Mouse (Mus musculus) hindbrain, embryonic 13.5 days (tissue): ENCODE data around the gene Mxra7. TPM values are rescaled to one million over a fixed set of nuclear protein-coding genes. Genes with fewer than 3 reads are reported as not detected.
"Not testable (repeated sequence)": the region's sequence is repeated elsewhere in the genome, so short reads cannot be mapped to it uniquely, and the experiment has no call there.

Experiments used
- ATAC-seq: fragments of 200-750 bp; cut with Nextera tagmentation; 2 replicates; pipeline ENCODE4 v1.8.0; 2017; ENCODE audit warnings: moderate TSS enrichment; ENCODE audit not compliant: low FRiP score
- H3K27ac ChIP-seq: fragments of 300-500 bp; sonication (generic); 2 replicates; pipeline ENCODE4 v1.5.1; 2015; ENCODE audit warnings: inconsistent platforms, mild to moderate bottlenecking, moderate library complexity
- H3K27me3 ChIP-seq: fragments of 300-500 bp; sonication (generic); 2 replicates; pipeline ENCODE4 v1.6.1; 2015; ENCODE audit warnings: mild to moderate bottlenecking, inconsistent platforms
- H3K36me3 ChIP-seq: fragments of 300-500 bp; sonication (generic); 2 replicates; pipeline ENCODE4 v1.6.1; 2015; ENCODE audit warnings: mild to moderate bottlenecking, inconsistent platforms
- H3K4me1 ChIP-seq: fragments of 300-500 bp; sonication (generic); replicated peaks from 2 replicates; pipeline ENCODE4 v1.6.1; 2015; ENCODE audit warnings: inconsistent platforms
- H3K4me2 ChIP-seq: fragments of 300-500 bp; sonication (generic); 2 replicates; pipeline ENCODE4 v1.6.1; 2015; ENCODE audit warnings: inconsistent platforms, mild to moderate bottlenecking, moderate library complexity
- H3K4me3 ChIP-seq: fragments of 300-500 bp; sonication (generic); 2 replicates; pipeline ENCODE4 v1.5.1; 2015; ENCODE audit warnings: mild to moderate bottlenecking, inconsistent platforms
- H3K9ac ChIP-seq: fragments of 300-500 bp; sonication (generic); 2 replicates; pipeline ENCODE4 v1.6.1; 2015; ENCODE audit warnings: mild to moderate bottlenecking, inconsistent platforms
- H3K9me3 ChIP-seq: fragments of 300-500 bp; sonication (generic); 2 replicates; pipeline ENCODE4 v1.6.1; 2016; ENCODE audit warnings: inconsistent platforms
- WGBS: fragments of 180-500 bp; shearing (Covaris S2); methylation state at CpG from one replicate; pipeline ENCODE4 v1.1.7; 2015; 5-methylcytosine and 5-hydroxymethylcytosine counted together
- polyA plus RNA-seq: library from polyadenylated mRNA; unstranded; fragments of >200 nt; fragmentation: Nextera tagmentation; extraction: Ambion mirVana; gene quantifications from 2 replicates; pipeline ENCODE4 v1.2.1, GENCODE M21; 2015

Gene Mxra7
- polyA plus RNA-seq, 1 experiment from 2014 or later: 67.2 TPM

- peak; percentile 75 for ATAC-seq
- peaks cover 39% of the 10 kb centered on the region for H3K36me3 ChIP-seq
- no peaks in the 10 kb centered on the region for H3K9me3 ChIP-seq
- peak overlapping the region; percentile 83 for H3K4me2 ChIP-seq
- H3K27ac ChIP-seq: peak overlapping the region; percentile 98
- under 1% methylated on average over 73 of the region's 73 CpGs for WGBS
- peak overlapping the region; percentile 91 for H3K9ac ChIP-seq
- no peaks in the 10 kb centered on the region for H3K27me3 ChIP-seq
- peaks cover 57% of the 10 kb centered on the region for H3K4me1 ChIP-seq
- H3K4me3 ChIP-seq: peak overlapping the region; percentile 81
Measured at GRCm38 (mm10) chr11:116842531-116843260, 14.8 kb upstream of the Mxra7 start.

GRCm38 (mm10) chr11:116840748-116841147 is 12.9 kb upstream of the Mxra7 start:
- ATAC-seq: no peak
- Histone ChIP-seq H3K4me1 (peaks cover 51% of the 10 kb centered on the region), H3K27ac (no peak overlapping the region), H3K4me3 (peak overlapping the region; percentile 81), H3K9me3 (no peaks in the 10 kb centered on the region), H3K9ac (peak overlapping the region; percentile 91), H3K36me3 (peaks cover 54% of the 10 kb centered on the region), H3K27me3 (no peaks in the 10 kb centered on the region), H3K4me2 (peak overlapping the region; percentile 83)
- WGBS: 87% methylated on average over 4 of the region's 4 CpGs

- peak overlapping the region; percentile 60 for H3K9ac ChIP-seq
- 81% methylated on average over 7 of the region's 7 CpGs for WGBS
- H3K4me3 ChIP-seq: no peak overlapping the region
- peaks cover 47% of the 10 kb centered on the region for H3K4me1 ChIP-seq
- H3K36me3 ChIP-seq: peaks cover 66% of the 10 kb centered on the region
- no peaks in the 10 kb centered on the region for H3K27me3 ChIP-seq
- H3K4me2 ChIP-seq: peak overlapping the region; percentile 27; the same call in 1 of the 2 replicates
- no peaks in the 10 kb centered on the region for H3K9me3 ChIP-seq
- H3K27ac ChIP-seq: no peak overlapping the region; the same call in 1 of the 2 replicates
- ATAC-seq: no peak
Measured at GRCm38 (mm10) chr11:116839601-116840000, 11.8 kb upstream of the Mxra7 start.

GRCm38 (mm10) chr11:116838936-116839335 is 11.1 kb upstream of the Mxra7 start:
- no peak overlapping the region for H3K4me2 ChIP-seq
- peaks cover 72% of the 10 kb centered on the region for H3K36me3 ChIP-seq
- H3K27ac ChIP-seq: no peak overlapping the region
- no peak for ATAC-seq
- H3K4me1 ChIP-seq: peaks cover 40% of the 10 kb centered on the region
- H3K4me3 ChIP-seq: no peak overlapping the region
- 87% methylated on average over 14 of the region's 14 CpGs for WGBS
- no peaks in the 10 kb centered on the region for H3K9me3 ChIP-seq
- H3K9ac ChIP-seq: peak overlapping the region; percentile 60; the same call in 1 of the 2 replicates
- H3K27me3 ChIP-seq: no peaks in the 10 kb centered on the region

GRCm38 (mm10) chr11:116837441-116837840 is 9.6 kb upstream of the Mxra7 start:
- Histone ChIP-seq H3K4me2 (no peak overlapping the region), H3K36me3 (peaks cover 83% of the 10 kb centered on the region), H3K9ac (no peak overlapping the region), H3K9me3 (no peaks in the 10 kb centered on the region), H3K27ac (no peak overlapping the region), H3K4me3 (no peak overlapping the region), H3K27me3 (no peaks in the 10 kb centered on the region), H3K4me1 (peaks cover 47% of the 10 kb centered on the region)
- ATAC-seq: no peak
- WGBS: 95% methylated on average over 10 of the region's 10 CpGs

- Histone ChIP-seq H3K9me3 (no peaks in the 10 kb centered on the region), H3K27me3 (no peaks in the 10 kb centered on the region), H3K4me1 (peaks cover 39% of the 10 kb centered on the region), H3K4me2 (no peak overlapping the region), H3K4me3 (no peak overlapping the region), H3K9ac (no peak overlapping the region), H3K36me3 (peaks cover 85% of the 10 kb centered on the region), H3K27ac (no peak overlapping the region)
- 86% methylated on average over 4 of the region's 4 CpGs for WGBS
- ATAC-seq: no peak
Measured at GRCm38 (mm10) chr11:116836283-116836682, 8.4 kb upstream of the Mxra7 start.

- Histone ChIP-seq H3K9ac (no peak overlapping the region), H3K4me3 (no peak overlapping the region), H3K27me3 (no peaks in the 10 kb centered on the region), H3K4me2 (no peak overlapping the region), H3K27ac (no peak overlapping the region), H3K9me3 (no peaks in the 10 kb centered on the region), H3K36me3 (peaks cover 78% of the 10 kb centered on the region), H3K4me1 (peaks cover 26% of the 10 kb centered on the region)
- no peak for ATAC-seq
- WGBS: 94% methylated on average over 1 of the region's 1 CpGs
Measured at GRCm38 (mm10) chr11:116834954-116835353, 7.1 kb upstream of the Mxra7 start.

- Histone ChIP-seq H3K27ac (peak overlapping the region; percentile 58; the same call in 1 of the 2 replicates), H3K4me3 (no peak overlapping the region), H3K9me3 (no peaks in the 10 kb centered on the region), H3K4me1 (peaks cover 26% of the 10 kb centered on the region), H3K4me2 (no peak overlapping the region), H3K27me3 (no peaks in the 10 kb centered on the region), H3K9ac (peak overlapping the region; percentile 15; the same call in 1 of the 2 replicates), H3K36me3 (peaks cover 51% of the 10 kb centered on the region)
- ATAC-seq: no peak
- WGBS: 36% methylated on average over 3 of the region's 4 CpGs
Measured at GRCm38 (mm10) chr11:116832172-116832685, 4.4 kb upstream of the Mxra7 start.

GRCm38 (mm10) chr11:116826550-116827504 is 1.0 kb downstream of the Mxra7 start:
- H3K36me3 ChIP-seq: peaks cover 7% of the 10 kb centered on the region; the same call in 1 of the 2 replicates
- H3K4me2 ChIP-seq: peak overlapping the region; percentile 82
- H3K4me3 ChIP-seq: peak overlapping the region; percentile 73
- 9% methylated on average over 17 of the region's 17 CpGs for WGBS
- peak overlapping the region; percentile 91 for H3K9ac ChIP-seq
- no peaks in the 10 kb centered on the region for H3K9me3 ChIP-seq
- H3K4me1 ChIP-seq: peaks cover 48% of the 10 kb centered on the region
- no peaks in the 10 kb centered on the region for H3K27me3 ChIP-seq
- peak overlapping the region; percentile 88 for H3K27ac ChIP-seq
- ATAC-seq: peak; percentile 33

- H3K4me1 ChIP-seq: peaks cover 63% of the 10 kb centered on the region
- no peaks in the 10 kb centered on the region for H3K27me3 ChIP-seq
- H3K4me2 ChIP-seq: peak overlapping the region; percentile 82
- WGBS: 16% methylated on average over 5 of the region's 5 CpGs
- H3K4me3 ChIP-seq: peak overlapping the region; percentile 73
- no peaks in the 10 kb centered on the region for H3K9me3 ChIP-seq
- peak overlapping the region; percentile 88 for H3K27ac ChIP-seq
- no peak for ATAC-seq
- no peaks in the 10 kb centered on the region for H3K36me3 ChIP-seq
- H3K9ac ChIP-seq: peak overlapping the region; percentile 68
Measured at GRCm38 (mm10) chr11:116825230-116825629, 2.6 kb downstream of the Mxra7 start.

GRCm38 (mm10) chr11:116823885-116824284 is 4.0 kb downstream of the Mxra7 start:
- not testable (repeated sequence) for ATAC-seq, H3K4me3 ChIP-seq, H3K9me3 ChIP-seq, H3K9ac ChIP-seq, H3K27ac ChIP-seq, H3K4me2 ChIP-seq, H3K36me3 ChIP-seq, H3K27me3 ChIP-seq
- peaks cover 77% of the 10 kb centered on the region for H3K4me1 ChIP-seq
- WGBS: 95% methylated on average over 10 of the region's 10 CpGs

GRCm38 (mm10) chr11:116823255-116823654 is 4.6 kb downstream of the Mxra7 start:
- ATAC-seq: no peak
- Histone ChIP-seq H3K4me2 (no peak overlapping the region), H3K4me3 (no peak overlapping the region), H3K9ac (no peak overlapping the region), H3K9me3 (no peaks in the 10 kb centered on the region), H3K27ac (no peak overlapping the region), H3K27me3 (no peaks in the 10 kb centered on the region), H3K36me3 (no peaks in the 10 kb centered on the region), H3K4me1 (peaks cover 77% of the 10 kb centered on the region)
- WGBS: 100% methylated on average over 2 of the region's 2 CpGs
